Mouse (Mus musculus) heart, embryonic 15.5 days (tissue): Measurements from ENCODE around the gene Fbxw9. TPM values are rescaled to one million over a fixed set of nuclear protein-coding genes. Genes with fewer than 3 reads are reported as not detected.

Experiments
- ATAC-seq: fragments of 200-750 bp; cut with Nextera tagmentation; replicated peaks from 2 replicates; pipeline ENCODE4 v1.8.0; 2017; ENCODE audit warnings: low read depth, moderate TSS enrichment; ENCODE audit not compliant: insufficient number of reproducible peaks, insufficient read depth, low FRiP score
- H3K27ac ChIP-seq: fragments of 300-500 bp; sonication (generic); 2 replicates; pipeline ENCODE4 v1.5.1; 2015; ENCODE audit warnings: mild to moderate bottlenecking, inconsistent platforms
- H3K27me3 ChIP-seq: fragments of 300-500 bp; sonication (generic); 2 replicates; pipeline ENCODE4 v1.6.1; 2015; ENCODE audit warnings: inconsistent platforms
- H3K36me3 ChIP-seq: fragments of 300-500 bp; sonication (generic); 2 replicates; pipeline ENCODE4 v1.6.1; 2015; ENCODE audit warnings: mild to moderate bottlenecking, inconsistent platforms
- H3K4me1 ChIP-seq: fragments of 300-500 bp; sonication (generic); replicated peaks from 2 replicates; pipeline ENCODE4 v1.6.1; 2015; ENCODE audit warnings: inconsistent platforms
- H3K4me2 ChIP-seq: fragments of 300-500 bp; sonication (generic); 2 replicates; pipeline ENCODE4 v1.6.1; 2015; ENCODE audit warnings: inconsistent platforms, mild to moderate bottlenecking, moderate library complexity
- H3K4me3 ChIP-seq: fragments of 300-500 bp; sonication (generic); 2 replicates; pipeline ENCODE4 v1.5.1; 2015; ENCODE audit warnings: mild to moderate bottlenecking, inconsistent platforms
- H3K9ac ChIP-seq: fragments of 300-500 bp; sonication (generic); 2 replicates; pipeline ENCODE4 v1.6.1; 2015; ENCODE audit warnings: mild to moderate bottlenecking, inconsistent platforms
- H3K9me3 ChIP-seq: fragments of 300-500 bp; sonication (generic); replicated peaks from 2 replicates; pipeline ENCODE4 v1.6.1; 2016; ENCODE audit warnings: inconsistent platforms
- WGBS: fragments of 180-500 bp; shearing (Covaris S2); methylation state at CpG from one replicate; pipeline ENCODE4 v1.1.7; 2015; ENCODE audit warnings: mixed read lengths; 5-methylcytosine and 5-hydroxymethylcytosine counted together
- polyA plus RNA-seq: library from polyadenylated mRNA; unstranded; fragments of >200 nt; fragmentation: Nextera tagmentation; extraction: Ambion mirVana; gene quantifications from 2 replicates; pipeline ENCODE4 v1.2.1, GENCODE M21; 2015

Gene Fbxw9
- polyA plus RNA-seq, 1 experiment from 2014 or later = 15.4 TPM

GRCm38 (mm10) chr8:85088771-85089170, 28.9 kb downstream of the Fbxw9 start:
- Histone ChIP-seq H3K9me3 (no peaks in the 10 kb centered on the region), H3K9ac (no peak overlapping the region), H3K27ac (no peak overlapping the region), H3K36me3 (peaks cover 27% of the 10 kb centered on the region; the same call in 1 of the 2 replicates), H3K4me3 (no peak overlapping the region), H3K4me2 (no peak overlapping the region), H3K27me3 (no peaks in the 10 kb centered on the region), H3K4me1 (peaks cover 8% of the 10 kb centered on the region)
- no peak for ATAC-seq
- WGBS = 66% methylated on average over 2 of the region's 2 CpGs

- H3K36me3 ChIP-seq = peaks cover 26% of the 10 kb centered on the region
- H3K9ac ChIP-seq = no peak overlapping the region
- H3K4me3 ChIP-seq = no peak overlapping the region
- no peak overlapping the region for H3K4me2 ChIP-seq
- 88% methylated on average over 11 of the region's 11 CpGs for WGBS
- no peaks in the 10 kb centered on the region for H3K27me3 ChIP-seq
- ATAC-seq = no peak
- no peaks in the 10 kb centered on the region for H3K4me1 ChIP-seq
- no peak overlapping the region for H3K27ac ChIP-seq
- H3K9me3 ChIP-seq = no peaks in the 10 kb centered on the region
Measured at GRCm38 (mm10) chr8:85090856-85091255, 31.0 kb downstream of the Fbxw9 start.

GRCm38 (mm10) chr8:85091526-85092090, 31.8 kb downstream of the Fbxw9 start:
- WGBS = 40% methylated on average over 21 of the region's 21 CpGs
- Histone ChIP-seq H3K9me3 (no peaks in the 10 kb centered on the region), H3K4me2 (no peak overlapping the region), H3K4me3 (no peak overlapping the region), H3K27ac (no peak overlapping the region), H3K9ac (no peak overlapping the region), H3K27me3 (no peaks in the 10 kb centered on the region), H3K36me3 (peaks cover 31% of the 10 kb centered on the region), H3K4me1 (no peaks in the 10 kb centered on the region)
- no peak for ATAC-seq

- ATAC-seq = no peak
- no peak overlapping the region for H3K27ac ChIP-seq
- H3K9me3 ChIP-seq = no peaks in the 10 kb centered on the region
- 88% methylated on average over 13 of the region's 13 CpGs for WGBS
- H3K27me3 ChIP-seq = no peaks in the 10 kb centered on the region
- H3K4me1 ChIP-seq = no peaks in the 10 kb centered on the region
- H3K36me3 ChIP-seq = peaks cover 24% of the 10 kb centered on the region
- no peak overlapping the region for H3K4me3 ChIP-seq
- no peak overlapping the region for H3K4me2 ChIP-seq
- H3K9ac ChIP-seq = no peak overlapping the region
Measured at GRCm38 (mm10) chr8:85095051-85095450, 35.2 kb downstream of the Fbxw9 start.

GRCm38 (mm10) chr8:85095566-85095965, 35.7 kb downstream of the Fbxw9 start:
- peaks cover 24% of the 10 kb centered on the region for H3K36me3 ChIP-seq
- H3K9me3 ChIP-seq = no peaks in the 10 kb centered on the region
- no peak overlapping the region for H3K4me3 ChIP-seq
- no peak overlapping the region for H3K4me2 ChIP-seq
- WGBS = 94% methylated on average over 7 of the region's 7 CpGs
- no peak overlapping the region for H3K27ac ChIP-seq
- no peaks in the 10 kb centered on the region for H3K4me1 ChIP-seq
- H3K9ac ChIP-seq = no peak overlapping the region
- no peaks in the 10 kb centered on the region for H3K27me3 ChIP-seq
- no peak for ATAC-seq

- Histone ChIP-seq H3K4me1 (no peaks in the 10 kb centered on the region), H3K27ac (no peak overlapping the region), H3K27me3 (no peaks in the 10 kb centered on the region), H3K4me2 (no peak overlapping the region), H3K4me3 (no peak overlapping the region), H3K36me3 (peaks cover 24% of the 10 kb centered on the region), H3K9me3 (no peaks in the 10 kb centered on the region), H3K9ac (no peak overlapping the region)
- 91% methylated on average over 16 of the region's 16 CpGs for WGBS
- no peak for ATAC-seq
Measured at GRCm38 (mm10) chr8:85096196-85096595, 36.3 kb downstream of the Fbxw9 start.

- no peak overlapping the region for H3K9ac ChIP-seq
- ATAC-seq = no peak
- H3K4me3 ChIP-seq = no peak overlapping the region
- H3K36me3 ChIP-seq = peaks cover 24% of the 10 kb centered on the region
- H3K4me1 ChIP-seq = no peaks in the 10 kb centered on the region
- no peaks in the 10 kb centered on the region for H3K9me3 ChIP-seq
- no peak overlapping the region for H3K27ac ChIP-seq
- WGBS = 79% methylated on average over 4 of the region's 4 CpGs
- H3K4me2 ChIP-seq = no peak overlapping the region
- H3K27me3 ChIP-seq = no peaks in the 10 kb centered on the region
Measured at GRCm38 (mm10) chr8:85096850-85097249, 37.0 kb downstream of the Fbxw9 start.

- H3K4me3 ChIP-seq = no peak overlapping the region
- H3K4me1 ChIP-seq = no peaks in the 10 kb centered on the region
- peaks cover 16% of the 10 kb centered on the region for H3K36me3 ChIP-seq
- H3K9ac ChIP-seq = no peak overlapping the region
- H3K9me3 ChIP-seq = no peaks in the 10 kb centered on the region
- no peaks in the 10 kb centered on the region for H3K27me3 ChIP-seq
- ATAC-seq = no peak
- H3K4me2 ChIP-seq = no peak overlapping the region
- 76% methylated on average over 4 of the region's 4 CpGs for WGBS
- no peak overlapping the region for H3K27ac ChIP-seq
Measured at GRCm38 (mm10) chr8:85100076-85100665, 40.3 kb downstream of the Fbxw9 start.

- ATAC-seq = no peak
- Histone ChIP-seq H3K4me3 (no peak overlapping the region), H3K27ac (no peak overlapping the region), H3K9ac (no peak overlapping the region), H3K27me3 (no peaks in the 10 kb centered on the region), H3K4me2 (no peak overlapping the region), H3K4me1 (no peaks in the 10 kb centered on the region), H3K36me3 (peaks cover 32% of the 10 kb centered on the region), H3K9me3 (no peaks in the 10 kb centered on the region)
- WGBS = 90% methylated on average over 10 of the region's 10 CpGs
Measured at GRCm38 (mm10) chr8:85113241-85113640, 53.4 kb downstream of the Fbxw9 start.

- 65% methylated on average over 4 of the region's 4 CpGs for WGBS
- H3K4me1 ChIP-seq = peaks cover 4% of the 10 kb centered on the region; the same call in 1 of the 2 replicates
- H3K4me2 ChIP-seq = no peak overlapping the region
- H3K9ac ChIP-seq = no peak overlapping the region
- H3K4me3 ChIP-seq = no peak overlapping the region
- no peak overlapping the region for H3K27ac ChIP-seq
- ATAC-seq = no peak
- peaks cover 18% of the 10 kb centered on the region for H3K36me3 ChIP-seq
- H3K9me3 ChIP-seq = no peaks in the 10 kb centered on the region
- H3K27me3 ChIP-seq = no peaks in the 10 kb centered on the region
Measured at GRCm38 (mm10) chr8:85115501-85115900, 55.6 kb downstream of the Fbxw9 start.
